Mouse (Mus musculus): ENCODE measurements around the gene Atp6v1a.

The Atp6v1a gene

GRCm38 (mm10) chr16:44138377-44138978 is 1.0 kb downstream of the Atp6v1a start:
- in situ Hi-C loops (cut with MboI, MseI): no loop called here

- in situ Hi-C loops (cut with MboI, MseI): no loop called here
These were observed 2.9 kb downstream of the Atp6v1a start for GRCm38 (mm10) chr16:44136511-44137021.

GRCm38 (mm10) chr16:44133187-44133586 is 6.3 kb downstream of the Atp6v1a start:
- in situ Hi-C loops (cut with MboI, MseI): no loop called here

DNA sequence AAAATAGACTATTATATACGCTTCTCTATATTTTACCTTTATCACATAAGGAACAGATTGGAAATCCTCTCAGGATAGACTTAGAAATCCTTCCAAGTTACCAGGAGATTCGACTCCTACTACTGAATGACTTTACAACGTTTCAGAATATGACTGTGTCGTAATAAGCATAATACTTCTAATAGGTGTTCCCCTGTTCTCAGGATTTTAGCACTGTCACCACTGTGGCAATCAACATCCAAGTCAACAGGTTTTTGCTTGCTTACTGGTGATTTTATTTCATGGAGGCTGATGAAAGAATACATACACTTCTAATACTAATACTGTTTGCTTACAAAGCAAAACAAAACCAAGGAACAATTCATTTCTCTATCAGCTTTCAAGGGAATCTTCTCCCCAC is 7.2 kb downstream of the Atp6v1a start:
- in situ Hi-C loops (cut with MboI, MseI): no loop called here

DNA sequence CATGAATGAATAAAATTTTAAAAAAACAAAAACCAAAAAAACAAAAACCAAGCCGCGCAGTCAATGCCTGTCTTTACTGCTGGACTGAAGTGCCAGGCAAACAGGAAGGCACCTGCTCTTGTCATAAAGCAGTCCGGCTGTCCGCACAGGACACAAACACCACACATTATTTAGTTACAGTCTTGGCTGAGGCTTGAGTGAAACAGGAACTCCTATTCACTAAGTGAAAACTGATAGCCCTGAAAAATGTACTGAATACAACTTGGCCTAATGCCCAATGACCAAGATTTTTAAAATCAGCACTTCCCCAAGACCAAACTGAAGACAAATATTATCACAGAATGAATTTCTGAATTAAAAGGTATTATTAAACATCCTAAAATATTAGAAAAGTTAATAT is 13.1 kb downstream of the Atp6v1a start:
- in situ Hi-C loops (cut with MboI, MseI): no loop called here

DNA sequence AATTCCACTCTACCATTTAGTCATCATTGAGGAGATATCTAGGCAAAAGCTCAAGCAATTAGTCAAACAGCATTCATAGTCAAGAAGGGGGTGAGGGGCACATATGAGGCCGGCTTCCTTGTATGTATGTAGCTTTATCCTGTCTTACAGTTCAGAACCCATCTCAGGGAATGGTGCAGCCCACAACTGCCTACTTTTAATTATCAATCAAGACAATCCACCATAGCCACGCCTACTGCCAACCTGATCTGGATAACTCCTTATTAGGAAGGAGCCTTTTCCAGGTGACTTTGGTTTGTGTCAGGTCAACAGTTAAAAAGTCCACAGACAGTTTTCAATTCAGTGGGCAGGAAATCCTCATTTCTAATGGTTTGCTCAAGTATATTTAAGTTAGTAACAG is 14.1 kb downstream of the Atp6v1a start:
- in situ Hi-C loops (cut with MboI, MseI): no loop called here

GRCm38 (mm10) chr16:44124713-44125112 is 14.8 kb downstream of the Atp6v1a start:
- in situ Hi-C loops (cut with MboI, MseI): no loop called here

- in situ Hi-C loops (cut with MboI, MseI): no loop called here
These were observed 15.7 kb downstream of the Atp6v1a start for GRCm38 (mm10) chr16:44123786-44124185.

DNA sequence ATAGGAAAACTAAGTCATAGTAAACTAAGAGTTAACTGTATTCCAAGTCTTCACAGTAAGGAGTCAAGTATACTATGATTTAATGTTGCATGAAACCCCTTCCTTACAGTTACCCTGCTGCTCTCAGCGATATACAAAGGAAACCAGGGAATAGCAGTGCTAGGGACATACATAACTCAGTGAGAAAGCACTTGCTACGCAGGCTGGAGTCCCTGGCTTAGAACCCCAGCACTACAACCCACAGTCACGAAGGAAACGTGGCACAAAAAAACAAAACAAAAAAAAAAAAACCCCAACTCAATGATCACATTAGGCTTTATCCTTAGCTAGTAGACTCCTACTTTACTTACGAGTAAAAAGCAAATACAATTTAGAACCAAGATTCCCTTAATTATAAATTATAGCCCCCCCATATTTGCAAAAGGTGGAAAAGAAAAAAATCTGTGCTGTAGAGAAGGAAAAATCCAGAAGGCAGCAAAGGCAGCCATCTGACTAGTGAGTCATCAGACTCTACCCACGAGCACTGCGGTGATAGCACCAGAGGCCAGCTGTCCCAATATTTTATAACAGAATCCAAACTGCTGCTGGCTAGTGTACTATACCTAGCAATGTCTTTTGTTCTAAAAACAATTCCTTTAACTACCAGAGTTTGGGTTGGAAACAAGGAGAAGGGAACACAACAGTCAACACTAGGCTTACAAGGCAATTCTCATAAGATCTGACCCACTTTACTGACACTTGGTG is 16.4 kb downstream of the Atp6v1a start:
- in situ Hi-C loops (cut with MboI, MseI): no loop called here

DNA sequence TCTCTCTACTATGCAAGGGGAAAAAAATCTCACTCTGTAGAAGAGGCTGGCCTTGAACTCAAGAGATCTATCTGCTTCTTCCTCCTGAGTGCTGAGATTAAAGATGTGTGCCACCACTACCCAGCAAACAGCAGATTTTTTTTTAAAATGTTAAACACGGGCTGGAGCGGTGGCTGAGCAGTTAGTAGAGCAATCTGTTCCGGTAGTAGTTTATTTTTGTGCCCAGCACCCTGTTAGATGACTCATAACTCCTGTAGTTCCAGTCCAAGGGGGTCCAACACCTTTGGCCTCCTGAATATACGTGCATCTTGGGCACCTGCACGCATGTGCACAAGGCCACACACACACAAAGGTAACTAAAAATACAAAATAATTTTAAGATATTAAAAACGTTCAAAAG is 16.9 kb downstream of the Atp6v1a start:
- in situ Hi-C loops (cut with MboI, MseI): no loop called here

DNA sequence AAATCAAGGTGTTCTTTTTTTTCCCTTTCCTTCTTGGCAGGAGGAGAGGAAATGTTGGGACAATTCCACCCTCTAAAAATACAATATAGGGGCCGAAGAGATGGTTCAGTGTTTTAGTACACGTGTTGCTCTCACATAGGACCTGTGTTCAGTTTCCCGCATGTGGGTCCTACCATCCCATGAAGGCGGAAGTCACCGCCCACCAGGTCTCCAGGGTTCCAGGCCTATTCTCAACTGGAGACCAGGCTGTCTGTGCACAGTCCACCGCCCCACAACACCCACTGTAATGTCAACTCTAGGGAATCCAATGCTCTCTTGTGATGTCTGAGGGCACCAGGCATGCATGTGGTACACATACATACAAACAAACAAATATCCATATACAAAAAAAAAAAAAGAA is 17.4 kb downstream of the Atp6v1a start:
- in situ Hi-C loops (cut with MboI, MseI): no loop called here

DNA sequence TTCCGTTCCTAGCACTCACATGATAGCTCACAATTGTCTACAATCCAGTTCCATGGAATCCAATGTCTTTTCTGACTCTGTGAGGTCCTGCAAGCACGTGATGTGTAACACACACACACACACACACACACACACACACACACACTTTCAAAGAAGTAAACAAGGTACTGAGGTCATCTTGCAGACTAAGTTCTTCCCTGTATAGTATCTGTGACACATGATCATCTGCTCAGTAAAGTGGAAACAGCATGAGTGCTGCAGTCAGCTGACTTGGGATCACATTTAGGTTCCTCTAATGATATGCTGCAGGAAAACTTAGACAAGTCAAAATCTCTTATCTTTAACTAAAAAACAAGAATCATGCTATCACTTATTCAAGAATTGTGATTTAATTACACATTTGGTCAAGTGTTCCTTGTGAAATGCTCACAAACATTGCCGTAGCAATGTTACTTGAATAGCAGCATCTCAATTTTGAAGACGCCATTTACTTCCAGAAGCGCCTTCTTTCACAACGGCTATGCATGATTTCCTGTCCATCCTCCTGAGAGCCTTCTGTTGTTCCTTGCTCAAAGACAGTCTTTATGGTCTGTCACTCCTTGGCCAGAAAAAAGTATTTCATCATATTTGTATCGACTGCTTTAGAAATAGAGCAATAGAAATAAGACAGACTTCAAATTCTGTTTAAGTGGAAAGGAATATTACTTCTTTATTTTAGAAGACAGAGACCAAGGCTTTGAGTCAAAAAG is 19.6 kb downstream of the Atp6v1a start:
- in situ Hi-C loops (cut with MboI, MseI): no loop called here

- in situ Hi-C loops (cut with MboI, MseI): no loop called here
These were observed 30.5 kb downstream of the Atp6v1a start for GRCm38 (mm10) chr16:44109002-44109401.

GRCm38 (mm10) chr16:44105211-44105610 is 34.3 kb downstream of the Atp6v1a start:
- in situ Hi-C loops (cut with MboI, MseI): no loop called here

GRCm38 (mm10) chr16:44103806-44104766 is 35.4 kb downstream of the Atp6v1a start:
- in situ Hi-C loops (cut with MboI, MseI): no loop called here

- in situ Hi-C loops (cut with MboI, MseI): no loop called here
These were observed 36.6 kb downstream of the Atp6v1a start for GRCm38 (mm10) chr16:44102925-44103324.

- in situ Hi-C loops (cut with MboI, MseI): no loop called here
These were observed 38.3 kb downstream of the Atp6v1a start for GRCm38 (mm10) chr16:44101181-44101710.

- in situ Hi-C loops (cut with MboI, MseI): no loop called here
These were observed 40.1 kb downstream of the Atp6v1a start for GRCm38 (mm10) chr16:44099377-44099776.

DNA sequence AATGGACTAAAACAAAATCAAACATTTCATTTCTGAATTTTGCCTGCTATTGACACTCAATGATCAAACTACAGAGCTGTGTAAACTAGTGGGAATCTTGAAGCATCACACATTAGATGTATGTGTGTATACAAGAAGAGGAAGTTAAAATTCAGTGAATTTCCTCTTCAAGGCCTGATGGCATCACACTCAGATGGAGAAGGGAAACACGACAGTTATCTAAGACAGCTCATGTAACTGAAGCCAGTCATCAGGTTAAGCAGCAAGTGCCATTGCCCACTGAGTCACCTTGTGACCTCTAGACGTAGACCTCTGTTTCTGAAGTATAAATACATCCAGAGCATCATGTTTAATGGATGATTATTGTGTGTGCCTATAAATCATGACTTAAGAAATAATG is 51.9 kb downstream of the Atp6v1a start:
- in situ Hi-C loops (cut with MboI, MseI): no loop called here

GRCm38 (mm10) chr16:44063025-44063894 is 76.2 kb downstream of the Atp6v1a start, which contains the start of gene Gramd1c:
Gene Gramd1c, minus strand, starts transcription at chr16:44063345.
- in situ Hi-C loops (cut with MboI, MseI): loop anchor here (25.0 kb wide), 1 partner anchor 176 kb away; the partner anchor contains the start of gene Ccdc191
